Mouse (Mus musculus) bone marrow, adult 2 months (tissue): ENCODE measurements at regions not wholly inside any gene's neighbourhood (a gene's known extent, or its start where the extent isn't known, plus 50 kb on each side); places are given as distances from the start of the nearest gene placed in this dataset.

ENCODE experiments used
- CTCF ChIP-seq: fragments of 200-500 bp; IDR thresholded peaks from 2 replicates; pipeline ENCODE4 v1.5.1; 2011; ENCODE audit warnings: low read length, control low read depth; ENCODE audit not compliant: control insufficient read depth, insufficient read depth
- POLR2A ChIP-seq: fragments of 200-500 bp; IDR thresholded peaks from 2 replicates; pipeline ENCODE4 v1.6.1; 2011; ENCODE audit warnings: low read depth, mild to moderate bottlenecking, control low read depth, low read length, borderline replicate concordance; ENCODE audit not compliant: control insufficient read depth

- no peak for TF ChIP-seq CTCF
- TF ChIP-seq POLR2A = no peak
Measured at GRCm38 (mm10) chr5:51763599-51763998, 196.1 kb upstream of the Ppargc1a start.
